Mouse (Mus musculus) heart, postnatal 0 days (tissue): Measurements from ENCODE around the gene Psmb5.

ENCODE experiments used
- CTCF ChIP-seq: IDR thresholded peaks from 2 replicates; pipeline ENCODE4 v1.5.1; 2016; ENCODE audit warnings: antibody characterized with exemption, control low read depth, low read depth
- EP300 ChIP-seq: IDR thresholded peaks from 2 replicates; pipeline ENCODE4 v1.6.1; 2016; ENCODE audit warnings: antibody characterized with exemption, low read depth

DNA sequence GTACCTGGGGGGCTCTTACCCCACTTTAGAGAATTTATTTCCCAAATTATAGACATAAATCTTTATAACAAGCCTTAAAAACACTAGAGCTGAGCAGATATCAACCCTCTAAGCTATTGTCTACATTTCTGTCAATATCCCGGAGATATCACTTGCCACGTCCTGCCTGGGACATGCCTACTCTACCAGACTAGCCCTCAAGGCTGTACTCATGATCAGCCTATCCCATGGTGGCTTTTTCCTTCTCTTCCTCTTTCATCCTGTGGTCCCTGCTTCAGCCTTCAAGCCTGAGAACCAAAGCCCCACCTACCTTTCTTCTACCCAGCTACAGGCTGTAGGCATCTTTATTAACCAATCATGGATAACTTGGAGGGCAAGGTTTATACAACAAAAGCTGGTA lies 12.0 kb upstream of the Psmb5 start:
- TF ChIP-seq CTCF (no peak), EP300 (no peak)
